Mouse (Mus musculus) lung, postnatal 36 days (tissue): ENCODE results near the gene Ikzf2.

Experiments
- DNase-seq: peaks from one replicate; pipeline ENCODE4 v3.0.0; 2022; ENCODE audit warnings: mixed read lengths

The Ikzf2 gene

GRCm38 (mm10) chr1:69687076-69687991 lies at the start of gene Ikzf2:
TSS of gene Ikzf2 (minus strand) at chr1:69687245.
- peak; percentile 70 for DNase-seq

GRCm38 (mm10) chr1:69729729-69730128 lies 42.7 kb upstream of the Ikzf2 start:
- DNase-seq = no peak

- DNase-seq = no peak
These were observed 42.1 kb upstream of the Ikzf2 start for GRCm38 (mm10) chr1:69729031-69729679.

GRCm38 (mm10) chr1:69727968-69728367 lies 40.9 kb upstream of the Ikzf2 start:
- peak; percentile 38 for DNase-seq

DNA sequence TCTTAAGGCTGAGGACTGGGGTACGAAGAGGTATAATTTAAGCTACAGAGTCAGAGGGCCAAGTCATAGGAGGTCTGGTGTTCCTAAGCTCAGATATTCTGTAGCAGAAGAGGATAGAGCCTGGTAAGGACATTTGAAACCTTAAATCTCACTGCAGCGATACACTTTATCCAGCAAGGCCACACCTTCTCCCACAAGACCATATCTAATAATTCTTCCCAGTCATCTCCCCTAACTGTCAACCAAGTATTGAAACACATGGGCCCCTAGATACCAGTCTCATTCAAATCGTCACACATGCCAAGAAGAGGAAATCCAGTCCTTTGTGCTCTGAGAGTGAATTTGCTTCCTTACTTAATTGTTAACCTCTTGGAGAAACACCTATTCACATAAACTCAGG lies 30.1 kb upstream of the Ikzf2 start:
- no peak for DNase-seq

DNA sequence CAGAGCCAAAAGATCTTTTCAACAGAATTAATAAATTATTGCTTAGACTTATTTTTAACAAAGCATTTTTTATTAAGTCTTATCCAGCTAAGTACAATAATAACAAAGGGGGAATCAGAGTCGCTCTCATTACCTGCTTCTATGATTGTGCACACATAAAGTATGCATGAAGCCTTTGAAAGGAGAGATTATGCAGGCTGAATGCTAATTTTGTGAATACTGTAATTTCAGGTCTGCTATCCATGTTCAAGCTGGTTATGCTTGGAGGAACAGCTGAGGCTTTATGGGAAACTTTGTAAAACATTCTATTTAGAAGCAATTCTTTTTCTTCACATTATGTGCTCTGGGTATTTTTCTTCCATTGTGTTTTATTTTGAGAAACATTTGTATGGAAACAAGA lies 21.5 kb upstream of the Ikzf2 start:
- no peak for DNase-seq

GRCm38 (mm10) chr1:69703506-69704156 lies 16.6 kb upstream of the Ikzf2 start:
- DNase-seq = no peak

DNA sequence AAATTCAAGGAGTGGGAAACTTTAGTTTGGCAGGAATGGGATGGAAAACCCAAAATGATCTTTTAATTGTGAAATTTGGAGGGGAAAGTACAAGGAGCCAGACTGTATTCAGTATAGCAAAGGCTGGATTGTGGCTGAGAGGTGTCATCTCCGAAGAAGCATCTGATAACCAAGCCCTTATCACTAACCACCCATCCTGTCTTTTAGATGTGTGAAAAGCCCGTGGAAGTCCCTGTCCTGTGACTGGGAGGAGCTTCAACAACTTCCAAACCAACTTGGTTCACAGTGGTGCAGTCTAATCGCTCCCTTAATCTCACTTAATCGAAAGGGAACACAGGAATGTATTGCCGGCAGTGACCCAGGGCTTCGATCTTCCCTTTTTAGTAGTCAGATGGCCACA lies 4.9 kb upstream of the Ikzf2 start:
- DNase-seq = no peak

DNA sequence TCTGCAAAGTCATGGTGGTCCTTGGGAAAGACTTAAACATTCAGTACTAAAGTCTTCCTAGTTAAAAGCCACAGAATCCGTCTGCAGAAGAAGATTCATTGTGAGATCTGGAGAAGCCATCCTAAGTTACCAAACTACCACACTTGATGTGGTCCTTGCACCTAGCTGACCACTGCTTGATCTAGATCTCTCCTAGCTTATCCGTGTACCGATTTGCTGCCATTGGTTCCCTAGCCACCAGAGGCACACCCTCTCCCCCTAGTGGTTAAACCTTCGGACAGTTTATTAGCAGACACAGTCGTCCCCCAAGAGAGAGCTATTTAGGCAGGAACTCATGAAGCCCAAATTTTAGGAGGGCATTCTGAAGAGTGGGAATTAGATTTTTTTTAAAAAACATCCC lies 1.9 kb upstream of the Ikzf2 start:
- DNase-seq = peak; percentile 88

DNA sequence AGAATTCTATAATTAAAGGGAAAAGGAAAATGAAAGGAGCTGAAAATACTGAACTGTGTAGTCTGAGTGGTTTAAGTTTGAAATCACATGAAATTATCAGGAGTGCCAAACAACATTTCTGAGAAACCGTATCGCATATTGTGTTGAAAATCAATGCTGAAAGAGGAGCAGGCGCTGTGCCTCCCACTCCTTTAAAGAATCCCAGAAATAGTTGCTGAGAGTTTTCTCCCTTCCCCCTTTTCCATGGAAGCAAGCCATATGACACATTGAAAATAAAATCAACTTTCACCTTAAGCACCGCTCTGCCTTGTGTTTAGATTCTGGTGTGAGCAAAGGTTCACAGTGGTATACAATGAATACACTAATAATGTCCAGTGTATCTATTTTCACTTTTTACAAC lies 1.1 kb upstream of the Ikzf2 start:
- no peak for DNase-seq

DNA sequence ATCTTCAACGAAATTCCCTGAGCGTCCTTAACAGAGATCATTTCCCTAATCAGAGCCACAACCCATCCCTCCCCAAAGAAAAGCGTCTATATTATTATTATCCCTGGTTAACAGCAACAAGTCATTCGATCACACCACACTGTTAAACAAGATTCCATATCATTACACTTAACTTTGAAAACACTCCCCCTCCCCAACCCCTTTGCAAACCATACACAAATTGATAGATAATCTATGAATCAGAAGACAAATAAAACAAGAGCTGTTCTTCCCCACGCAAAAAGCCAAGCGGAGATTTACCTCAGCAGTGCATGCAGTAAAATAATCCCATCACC lies 337 bp downstream of the Ikzf2 start:
- no peak for DNase-seq

GRCm38 (mm10) chr1:69685890-69686490 lies 1.1 kb downstream of the Ikzf2 start:
- DNase-seq = peak; percentile 7

GRCm38 (mm10) chr1:69685049-69685889 lies 1.8 kb downstream of the Ikzf2 start:
- no peak for DNase-seq

GRCm38 (mm10) chr1:69684280-69685040 lies 2.6 kb downstream of the Ikzf2 start:
- DNase-seq = peak; percentile 8

DNA sequence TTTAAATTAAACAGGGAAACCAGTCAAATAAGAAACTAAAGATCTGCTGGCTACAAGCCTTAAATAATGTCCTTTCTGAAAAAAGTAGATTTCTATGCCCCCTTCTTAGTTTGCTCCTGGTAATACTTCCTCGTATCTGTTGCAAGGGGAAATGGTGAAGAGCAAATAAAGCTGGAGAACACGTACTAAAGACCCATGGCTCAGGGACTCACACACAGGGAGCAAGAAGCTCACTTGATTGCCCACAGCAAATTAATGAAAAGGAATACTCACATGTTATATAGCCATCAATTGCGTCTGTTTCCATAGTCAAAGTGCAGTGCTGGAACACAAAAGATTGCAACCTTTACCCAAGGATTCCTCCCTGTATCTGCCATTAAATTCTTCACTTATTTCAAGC lies 3.2 kb downstream of the Ikzf2 start:
- DNase-seq = no peak

- no peak for DNase-seq
These were observed 4.0 kb downstream of the Ikzf2 start for GRCm38 (mm10) chr1:69683058-69683457.

DNA sequence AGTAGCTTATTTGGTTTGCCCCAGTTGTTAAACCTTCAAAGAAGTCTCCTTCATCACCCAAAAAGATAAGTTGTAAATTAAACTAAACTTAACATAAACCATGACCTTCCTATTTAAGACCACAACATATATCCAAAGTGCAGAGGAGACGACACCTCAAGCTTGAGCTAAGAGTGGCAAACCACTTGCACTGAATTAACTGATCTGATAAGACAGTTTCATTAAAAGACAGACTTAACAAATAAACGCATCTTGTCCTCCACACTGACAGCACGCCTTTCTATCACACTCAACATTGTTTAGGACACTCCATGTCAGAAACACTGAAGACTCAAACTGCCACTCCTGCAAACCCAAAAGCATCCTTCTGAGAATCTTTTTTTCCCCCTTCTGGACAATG lies 4.8 kb downstream of the Ikzf2 start:
- DNase-seq = no peak

DNA sequence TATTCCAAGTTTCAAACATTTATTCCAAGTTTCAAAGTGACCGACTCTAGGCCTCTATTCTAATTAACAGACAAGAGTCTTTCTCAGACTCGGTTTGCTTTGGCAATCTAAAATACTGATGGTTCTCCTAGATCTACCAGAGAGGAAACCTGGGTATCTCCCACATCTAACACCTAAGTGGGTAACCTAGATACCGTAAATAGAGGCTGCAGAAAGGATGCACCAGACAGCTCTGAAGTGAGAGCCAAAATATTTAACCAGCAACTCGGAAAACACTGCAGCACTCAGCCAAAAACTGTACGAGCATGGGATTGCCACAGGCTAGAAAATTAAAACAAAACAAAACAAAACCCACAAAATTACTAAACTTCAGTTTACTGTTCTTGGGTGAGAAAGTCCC lies 6.0 kb downstream of the Ikzf2 start:
- no peak for DNase-seq

- no peak for DNase-seq
These were observed 6.5 kb downstream of the Ikzf2 start for GRCm38 (mm10) chr1:69680501-69680900.

DNA sequence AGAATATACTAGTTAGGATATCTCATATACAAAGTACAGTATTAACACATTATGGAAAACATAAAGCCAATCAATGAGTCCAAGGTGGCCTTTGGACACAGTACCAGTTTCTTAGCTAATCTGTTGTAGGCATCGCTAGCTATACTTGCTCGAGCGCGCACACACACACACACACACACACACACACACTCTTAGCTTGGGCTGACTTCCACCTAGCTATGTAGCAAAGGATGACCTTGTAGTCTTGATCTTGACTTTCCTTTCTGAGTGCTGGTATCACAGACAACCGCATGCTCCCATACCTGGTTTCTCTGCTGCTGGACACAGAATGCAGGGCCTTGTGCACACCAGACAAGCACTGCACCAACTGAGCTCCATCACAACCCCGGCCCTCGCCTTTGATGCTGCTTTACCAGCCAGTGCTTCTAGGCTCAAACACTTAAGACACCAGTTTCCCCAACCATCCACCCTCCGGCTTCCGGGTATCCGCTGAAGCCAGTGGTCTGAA lies 17.1 kb downstream of the Ikzf2 start:
- DNase-seq = no peak

- DNase-seq = no peak
These were observed 19.6 kb downstream of the Ikzf2 start for GRCm38 (mm10) chr1:69667456-69667855.

GRCm38 (mm10) chr1:69659779-69660178 lies 27.3 kb downstream of the Ikzf2 start:
- DNase-seq = no peak
